Mouse (Mus musculus): ENCODE data around the gene Gtsf1l. TPM values are rescaled to one million over a fixed set of nuclear protein-coding genes. Genes with fewer than 3 reads are reported as not detected.

Gtsf1l gene
- total RNA-seq, 2 experiments from 2014 or later, result not detected

DNA sequence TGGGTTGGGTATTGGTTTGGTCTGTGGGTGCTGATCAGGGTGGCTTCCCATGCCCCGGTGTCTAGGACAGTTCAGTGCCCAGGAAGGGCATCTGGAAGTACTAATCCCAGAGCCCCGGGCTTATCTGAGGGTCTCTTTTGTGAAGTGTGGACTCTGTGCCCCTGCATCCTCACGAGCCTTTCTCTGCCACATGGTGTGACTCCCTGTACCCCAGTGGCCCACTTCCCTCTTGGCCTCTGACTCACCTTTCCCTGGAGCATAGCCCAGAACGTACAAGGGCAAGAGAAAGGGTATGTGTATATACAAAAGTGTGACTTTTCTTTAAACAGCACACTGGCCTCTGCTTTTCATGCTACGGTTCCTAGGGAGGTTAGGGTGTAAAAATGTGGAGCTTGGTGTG, 31.9 kb downstream of the Gtsf1l start:
- intact Hi-C loops (cut with DNase I), result no loop called here
- TF ChIP-seq CTCF (IDR thresholded peaks at IDR 0.05), result no peak
- Histone ChIP-seq H3K27ac (no peak overlapping the region), H3K4me3 (no peak overlapping the region)
- DNase-seq, result no peak

- Histone ChIP-seq H3K27ac (no peak overlapping the region), H3K4me3 (peak overlapping the region; percentile 78)
- DNase-seq, result peak; percentile 18
- intact Hi-C loops (cut with DNase I), result loop anchor here (5.0 kb wide), 1 partner anchor 347 kb away; no protein-coding TSS in a partner anchor
- TF ChIP-seq CTCF (IDR thresholded peaks at IDR 0.05), result no peak
Measured at GRCm38 (mm10) chr2:163054891-163055494, 32.7 kb downstream of the Gtsf1l start.

DNA sequence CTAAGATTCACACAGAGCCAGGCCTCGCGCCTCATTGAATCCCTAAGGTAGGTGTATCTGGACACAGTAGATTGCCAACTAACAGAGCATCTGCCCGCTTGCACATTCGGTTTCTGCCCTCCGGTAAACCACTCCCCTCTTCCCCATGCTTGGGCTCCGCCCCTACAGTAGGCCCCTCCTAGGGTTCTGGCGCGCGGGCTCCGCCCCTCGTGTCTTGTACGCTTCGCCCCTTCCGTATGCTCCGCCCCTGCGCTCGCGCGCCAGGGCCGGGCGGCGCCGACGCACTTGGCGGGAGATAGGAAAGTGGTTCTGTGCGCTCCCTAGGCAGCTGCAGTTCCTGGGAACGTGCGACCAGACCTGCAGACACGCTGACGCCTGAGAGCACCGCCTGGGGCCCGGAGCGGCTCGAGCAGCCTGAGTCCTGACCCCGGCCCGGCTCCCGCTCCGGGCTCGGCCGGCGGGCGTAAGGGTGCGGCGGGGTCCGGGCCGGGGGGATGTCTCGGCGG, 33.3 kb downstream of the Gtsf1l start, which contains the start of gene Mybl2:
TSS of gene Mybl2 (plus strand) at position 353 of the 506 bp plus-strand sequence.
- Histone ChIP-seq H3K27ac (no peak within 1 kb of the TSS), H3K4me3 (peak within 1 kb of the TSS; percentile 78)
- intact Hi-C loops (cut with DNase I), result loop anchor here (5.0 kb wide), 1 partner anchor 348 kb away; no protein-coding TSS in a partner anchor
- peak; percentile 93 for DNase-seq
- no peak for TF ChIP-seq CTCF (IDR thresholded peaks at IDR 0.05)

GRCm38 (mm10) chr2:163052826-163053225, 34.8 kb downstream of the Gtsf1l start:
- DNase-seq, result no peak
- no peak overlapping the region for H3K27ac ChIP-seq
- intact Hi-C loops (cut with DNase I), result loop anchor here (5.0 kb wide), 1 partner anchor 349 kb away; no protein-coding TSS in a partner anchor
- no peak for TF ChIP-seq CTCF (IDR thresholded peaks at IDR 0.05)
- H3K4me3 ChIP-seq, result no peak overlapping the region

DNA sequence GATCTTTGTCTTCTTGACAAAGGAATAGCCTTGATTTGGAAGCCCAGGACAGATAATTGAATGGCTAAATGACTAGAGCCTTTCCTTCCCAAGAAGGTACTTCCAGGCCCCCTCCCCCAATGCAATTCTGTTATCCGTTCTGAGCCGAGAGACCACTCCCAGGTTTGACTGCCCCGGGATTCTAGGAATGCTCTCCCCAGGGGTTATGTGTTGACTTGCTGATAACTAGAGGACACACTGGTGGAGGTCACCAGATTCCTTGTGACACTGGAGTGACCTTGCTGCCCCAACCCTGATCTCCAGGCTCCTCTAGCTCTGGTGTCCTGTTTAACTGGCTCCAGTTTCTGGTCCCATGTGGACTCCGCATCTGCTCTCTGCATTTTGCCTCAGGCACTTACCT, 35.6 kb downstream of the Gtsf1l start:
- H3K27ac ChIP-seq, result no peak overlapping the region
- H3K4me3 ChIP-seq, result no peak overlapping the region
- no peak for TF ChIP-seq CTCF (IDR thresholded peaks at IDR 0.05)
- intact Hi-C loops (cut with DNase I), result loop anchor here (5.0 kb wide), 1 partner anchor 350 kb away; no protein-coding TSS in a partner anchor
- DNase-seq, result no peak

DNA sequence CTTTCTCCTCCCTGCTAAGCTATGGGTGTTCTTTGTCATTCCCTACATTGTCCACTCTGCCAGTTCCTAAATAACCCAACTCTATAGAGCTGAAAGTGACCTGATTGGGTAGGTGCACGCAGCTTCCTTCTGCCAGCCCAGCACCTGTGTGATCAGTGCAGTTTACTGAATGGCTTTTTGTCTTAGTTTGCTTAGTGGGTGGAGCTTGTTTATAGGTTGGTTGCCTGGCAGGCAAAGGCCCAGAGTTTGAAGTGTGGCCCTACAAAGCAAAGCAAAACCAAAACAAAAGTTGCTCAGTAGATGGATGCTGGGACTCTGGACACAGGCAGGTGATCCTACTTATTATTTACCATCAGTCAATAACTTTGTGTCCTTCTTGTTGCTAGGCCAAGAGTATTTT, 36.0 kb downstream of the Gtsf1l start:
- H3K4me3 ChIP-seq, result no peak overlapping the region
- intact Hi-C loops (cut with DNase I), result loop anchor here (5.0 kb wide), 1 partner anchor 351 kb away; no protein-coding TSS in a partner anchor
- DNase-seq, result no peak

GRCm38 (mm10) chr2:163049116-163049515, 38.5 kb downstream of the Gtsf1l start:
- TF ChIP-seq CTCF (IDR thresholded peaks at IDR 0.05), result no peak
- Histone ChIP-seq H3K27ac (no peak overlapping the region), H3K4me3 (no peak overlapping the region)
- no peak for DNase-seq
- intact Hi-C loops (cut with DNase I), result no loop called here

More for the DNA sequence above, 36.0 kb downstream of the Gtsf1l start:
- TF ChIP-seq CTCF (IDR thresholded peaks at IDR 0.05), result no peak
- H3K27ac ChIP-seq, result no peak overlapping the region

GRCm38 (mm10) chr2:163048125-163048524, 39.5 kb downstream of the Gtsf1l start:
- Histone ChIP-seq H3K4me3 (peak overlapping the region; percentile 44), H3K27ac (no peak overlapping the region)
- intact Hi-C loops (cut with DNase I), result no loop called here
- peak; percentile 82 for DNase-seq
- peak; percentile 86 for TF ChIP-seq CTCF (IDR thresholded peaks at IDR 0.05)

DNA sequence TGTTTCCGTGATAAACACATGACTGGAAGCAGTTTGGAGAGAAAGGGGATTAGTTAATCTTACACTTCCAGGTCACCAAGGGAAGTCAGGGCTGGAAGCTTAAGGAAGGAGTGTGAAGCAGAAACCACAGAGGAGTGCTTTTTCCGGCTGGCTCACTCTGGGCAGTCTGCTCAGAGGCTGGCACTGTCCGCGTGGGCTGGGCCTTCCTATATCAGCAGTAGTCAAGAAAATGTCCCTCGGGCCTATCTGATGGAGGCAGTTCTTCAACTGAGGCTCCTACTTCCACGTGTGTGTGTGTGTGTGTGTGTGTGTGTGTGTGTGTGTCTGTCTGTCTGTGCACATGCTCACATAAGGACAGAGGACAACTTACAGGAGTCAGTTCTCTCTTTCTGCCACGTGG, 47.7 kb downstream of the Gtsf1l start:
- intact Hi-C loops (cut with DNase I), result no loop called here
- no peak for TF ChIP-seq CTCF (IDR thresholded peaks at IDR 0.05)
- Histone ChIP-seq H3K27ac (no peak overlapping the region), H3K4me3 (no peak overlapping the region)
- DNase-seq, result no peak

Small RNA genes lying within 50 kb of the gene (microRNA-seq; reads per million reads assigned to microRNA genes)
- gene Gm22174 (not detected), gene Mir7003 (not detected)

Other genes starting within 250 kb of the Gtsf1l start
- gene Srsf6, start 156.3 kb downstream of the Gtsf1l start, total RNA-seq (2021), result 10 to 100 TPM; 45.6 to 46.1 TPM
- gene L3mbtl1, start 144.4 kb downstream of the Gtsf1l start, total RNA-seq (2021), result not detected
- gene Sgk2, start 100.5 kb downstream of the Gtsf1l start, total RNA-seq (2021), result not detected
- gene Ift52, start 70.5 kb downstream of the Gtsf1l start, total RNA-seq (2021), result 10 to 100 TPM; 13.2 to 15.1 TPM
- gene Mybl2, start 33.2 kb downstream of the Gtsf1l start, total RNA-seq (2021), result not detected
- under 1 TPM; 0.28 to 0.31 TPM for gene Tox2, start 115.3 kb upstream of the Gtsf1l start, total RNA-seq (2021)

Data from gastrocnemius, adult 2 months (tissue).